Mouse (Mus musculus) CD8-positive naive resting alpha-beta T cell, adult 2 months (primary cell): ENCODE measurements around the gene Dzip1.

Experiments
- DNase-seq, 2 experiments: peaks; one replicate each; pipeline ENCODE4 v3.0.0; 2022; ENCODE audit warnings: low read depth in 2 of 2, low spot score in 2 of 2

Gene Dzip1

DNA sequence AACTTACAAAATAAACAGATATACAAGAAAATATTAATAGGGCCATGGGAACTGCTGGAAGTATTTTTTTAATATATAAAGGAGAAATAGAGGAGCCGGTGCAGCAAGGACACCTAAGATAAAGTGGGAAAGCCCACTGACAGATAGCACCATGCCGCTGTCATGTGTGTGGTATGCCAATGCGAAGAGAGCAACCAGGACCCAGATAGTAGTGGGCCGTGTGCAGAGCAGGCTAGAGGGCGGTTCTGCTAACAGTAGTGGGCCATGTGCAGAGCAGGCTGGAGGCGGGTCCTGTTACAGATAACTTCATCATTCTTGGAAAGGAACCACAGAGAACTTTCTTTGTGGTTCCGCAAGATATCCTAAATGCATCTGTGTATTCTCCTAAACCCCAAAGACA is 88.5 kb downstream of the Dzip1 start:
- no peak for DNase-seq

DNA sequence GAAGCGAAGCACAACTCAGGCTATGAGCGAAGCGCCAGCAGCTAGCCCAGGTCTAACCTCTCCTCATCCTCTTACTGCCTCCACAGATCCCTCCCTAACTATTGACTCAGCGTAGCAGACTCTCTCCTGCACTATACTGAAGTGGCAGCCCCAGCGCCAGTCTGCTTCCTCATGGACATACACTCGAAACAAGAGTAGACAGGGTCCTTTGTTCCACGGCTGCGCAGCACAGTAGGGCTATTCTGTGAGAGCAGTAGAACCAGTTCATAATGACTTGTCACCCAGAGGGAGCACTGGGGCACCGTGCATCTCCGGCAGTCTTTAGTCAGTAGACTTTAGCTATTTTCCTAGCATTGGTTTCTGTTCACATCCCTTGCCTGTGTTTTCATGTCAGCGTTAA is 89.1 kb downstream of the Dzip1 start:
- no peak for DNase-seq

DNA sequence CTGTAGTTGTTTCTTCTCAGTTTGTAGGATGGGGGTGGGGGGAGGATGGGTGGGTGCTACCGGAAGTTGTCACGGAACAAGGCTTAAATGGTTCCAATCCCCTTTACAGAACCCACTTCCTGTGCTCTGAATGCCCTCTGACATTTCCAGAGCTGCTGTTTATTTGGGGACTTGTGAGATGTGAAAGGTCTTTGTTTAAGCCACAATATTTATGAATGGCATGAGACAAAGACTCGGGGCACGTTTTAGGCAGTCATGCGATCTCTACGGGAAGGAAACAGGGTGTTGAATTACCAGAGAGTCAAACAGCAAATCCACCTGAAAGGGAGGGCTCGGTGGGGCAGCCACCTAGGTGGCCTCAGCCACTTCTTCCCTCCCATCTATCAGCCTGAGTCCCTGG is 90.9 kb downstream of the Dzip1 start:
- peak; percentile 44 to 59 for DNase-seq

DNA sequence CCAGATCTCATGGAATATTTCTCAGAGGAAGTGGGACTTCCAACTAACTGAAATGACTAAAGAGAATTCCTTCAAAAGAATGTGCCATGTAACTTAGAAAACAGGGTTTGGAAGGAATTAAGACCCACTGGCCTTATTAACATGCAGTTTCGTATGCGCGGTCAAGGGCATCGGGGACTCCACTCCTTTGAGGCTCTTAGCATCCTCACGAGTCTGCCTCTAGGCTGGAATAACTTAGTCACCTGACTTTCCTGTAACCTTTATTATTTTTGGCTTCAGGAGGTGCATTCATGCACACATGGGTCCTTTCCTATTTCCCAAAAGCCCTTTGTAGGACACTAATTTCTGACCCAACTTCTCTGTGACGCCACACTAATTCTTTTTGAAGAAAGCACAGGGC is 92.0 kb downstream of the Dzip1 start:
- DNase-seq = no peak

DNA sequence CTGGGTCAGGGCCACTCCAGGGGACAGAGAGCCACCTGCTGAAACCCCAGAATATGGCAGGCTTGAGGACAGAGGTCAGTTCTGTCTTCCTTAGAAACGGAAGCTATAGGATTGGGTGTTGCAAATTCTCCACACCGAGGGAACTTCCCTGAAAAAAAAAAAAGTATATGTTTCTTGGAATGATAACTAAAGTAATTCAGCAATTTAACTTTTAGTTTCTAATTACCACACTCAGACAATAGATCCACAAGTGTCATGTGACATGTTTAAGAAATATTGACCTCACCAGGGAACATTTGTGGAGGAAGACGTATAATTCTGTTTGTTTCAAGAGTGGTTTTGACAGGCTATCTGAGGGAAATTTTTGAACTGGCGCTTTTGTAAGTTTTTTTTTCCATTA is 93.7 kb downstream of the Dzip1 start:
- no peak for DNase-seq

DNA sequence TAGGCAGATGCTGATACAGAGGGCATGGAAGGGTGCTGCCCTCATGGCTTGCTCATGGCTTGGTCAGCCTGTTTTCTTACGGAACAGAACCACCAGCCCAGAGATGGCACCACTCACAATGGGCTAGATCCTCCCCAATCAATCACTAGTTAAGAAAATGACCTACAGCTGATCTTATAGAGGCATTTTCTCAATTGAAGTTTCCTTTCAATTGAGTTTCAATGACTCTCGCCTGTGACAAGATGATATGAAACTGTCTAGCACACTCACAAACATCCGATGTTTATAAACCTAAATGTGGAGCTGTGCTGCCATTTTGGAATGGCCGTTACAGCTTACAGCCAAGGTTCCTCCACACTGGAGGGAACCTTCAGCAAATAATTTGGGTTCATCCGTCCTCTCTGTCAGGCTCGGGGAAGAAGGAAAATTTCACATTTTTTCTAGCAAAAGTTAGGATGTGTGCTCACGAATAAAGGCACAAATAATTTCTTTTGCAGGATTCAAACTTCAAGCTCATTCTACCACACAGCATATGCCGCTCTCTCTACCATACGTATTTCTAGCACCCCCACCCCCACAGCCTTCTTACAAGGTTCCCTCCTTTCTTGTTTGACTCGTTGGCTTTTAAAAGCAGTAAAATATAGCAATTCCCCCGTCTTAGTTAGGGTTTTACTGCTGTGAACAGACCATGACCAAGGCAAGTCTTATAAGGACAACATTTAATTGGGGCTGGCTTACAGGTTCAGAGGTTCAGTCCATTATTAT is 95.7 kb downstream of the Dzip1 start:
- DNase-seq = no peak

DNA sequence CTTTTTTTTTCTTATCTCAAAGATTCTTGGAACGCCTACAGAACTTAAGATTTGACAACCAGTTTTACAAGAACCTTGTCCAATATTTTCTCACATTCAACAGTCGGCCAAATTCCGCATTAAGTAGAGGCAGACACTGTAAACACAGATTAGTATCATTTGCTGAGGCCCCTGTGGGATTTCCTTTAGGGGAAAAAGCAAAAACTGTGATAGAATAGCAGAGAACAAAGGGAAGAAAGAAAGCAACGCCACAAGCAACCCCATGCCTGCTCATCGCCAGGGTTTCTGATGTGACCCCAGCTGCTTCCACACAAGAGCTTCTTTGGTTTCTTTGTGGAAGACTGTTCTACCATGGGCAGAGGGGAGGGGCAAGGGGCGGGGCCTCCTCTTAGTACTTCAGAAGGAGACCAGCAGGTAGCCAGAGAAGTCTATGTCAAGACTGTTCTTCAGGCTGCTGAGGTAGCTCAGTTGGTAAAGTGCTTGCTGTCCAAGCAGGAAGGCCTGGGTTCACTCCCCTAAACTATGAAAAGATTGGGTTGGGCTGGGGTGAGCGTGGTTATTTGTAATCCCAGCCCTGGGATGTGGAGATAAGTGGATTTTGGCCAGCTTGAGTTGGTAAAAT is 97.9 kb downstream of the Dzip1 start:
- no peak for DNase-seq

DNA sequence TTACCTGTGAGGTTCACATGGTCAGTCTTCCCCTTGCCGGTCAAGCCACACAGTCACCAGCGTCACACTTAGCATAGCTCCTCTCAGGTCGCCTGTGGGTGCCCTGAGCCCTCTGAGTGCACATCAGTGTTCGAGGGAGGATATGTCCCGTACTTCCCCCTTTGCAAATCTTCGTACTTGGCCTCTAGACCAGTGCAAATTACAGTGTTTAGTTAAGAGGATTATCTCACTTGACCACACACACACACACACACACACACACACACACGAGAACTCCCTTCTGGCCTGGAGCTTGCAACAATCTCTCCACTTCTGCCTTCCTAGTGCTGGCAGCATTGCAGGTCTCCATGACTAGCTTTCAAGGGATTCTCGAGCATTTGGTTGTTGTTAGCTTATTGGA is 98.9 kb downstream of the Dzip1 start:
- DNase-seq = no peak
